Comparison of ENCODE assay signal across 8 mouse cellular contexts in the genomic region with DNA sequence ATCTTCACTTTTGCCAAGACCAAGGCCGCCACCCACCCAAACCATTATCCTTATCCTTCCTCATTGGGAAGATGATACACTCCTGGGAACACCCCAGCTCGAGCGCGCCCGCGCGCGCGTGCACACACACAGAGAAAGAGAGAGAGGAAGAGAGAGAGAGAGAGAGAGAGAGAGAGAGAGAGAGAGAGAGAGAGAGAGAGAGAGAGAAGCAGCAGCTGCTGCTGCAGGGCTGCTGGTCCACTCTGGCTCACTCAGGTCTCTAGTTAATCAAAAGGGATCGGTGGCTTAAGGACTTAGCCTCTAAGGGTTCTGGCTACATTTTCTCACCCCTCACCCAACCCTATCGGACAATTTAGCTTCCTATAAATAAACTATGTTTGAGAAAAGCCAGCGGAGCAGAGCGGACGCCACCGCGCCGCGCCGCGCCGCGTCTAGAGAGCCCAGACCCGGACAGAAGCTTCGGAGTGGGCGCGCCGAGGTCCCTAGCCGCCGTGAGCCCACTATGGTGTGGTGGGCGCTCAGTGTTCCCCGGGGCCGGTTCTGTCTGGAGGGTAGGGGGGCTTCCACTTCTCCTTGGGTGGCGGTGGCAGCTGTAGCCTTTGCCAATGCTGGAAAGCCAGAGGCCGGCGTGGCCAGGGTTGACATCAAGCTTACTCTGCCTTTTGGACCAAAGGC. TPM values are rescaled to one million over a fixed set of nuclear protein-coding genes. Genes with fewer than 3 reads are reported as not detected.
DNase-seq lines count a peak whose midpoint lies in the region; ATAC-seq and TF ChIP-seq lines count a peak whose summit lies in the region.

No protein-coding gene starts in this region.

- no peaks in the 10 kb centered on the region; the same call in 1 of the 2 replicates for H3K27me3 ChIP-seq in kidney, adult 2 months (replicated peaks; ENCODE audit: control insufficient read depth, insufficient read depth, low read length)
- no peaks in the 10 kb centered on the region for H3K27me3 ChIP-seq in forebrain, embryonic 13.5 days
- H3K27me3 ChIP-seq in hindbrain, postnatal 0 days (ENCODE audit: insufficient read depth, low read length), result no peaks in the 10 kb centered on the region

- H3K9ac ChIP-seq in forebrain, embryonic 13.5 days, result peak overlapping the region; percentile 65
- peak overlapping the region; percentile 47 for H3K9ac ChIP-seq in hindbrain, postnatal 0 days (replicated peaks; ENCODE audit: low read length)

- TF ChIP-seq POLR2A in kidney, adult 2 months (IDR thresholded peaks at IDR 0.05; ENCODE audit: low read depth, low read length), result no peak

- H3K9me3 ChIP-seq in forebrain, embryonic 13.5 days (replicated peaks), result no peaks in the 10 kb centered on the region
- no peaks in the 10 kb centered on the region for H3K9me3 ChIP-seq in hindbrain, postnatal 0 days (ENCODE audit: low read length)

- H3K4me3 ChIP-seq in kidney, adult 2 months (ENCODE audit: insufficient read depth, low read depth, low read length), result peak overlapping the region; percentile 30
- H3K4me3 ChIP-seq in forebrain, embryonic 13.5 days, result peak overlapping the region; percentile 56
- peak overlapping the region; percentile 53 for H3K4me3 ChIP-seq in hindbrain, postnatal 0 days (ENCODE audit: low read length)

- TF ChIP-seq CTCF in kidney, adult 2 months (conservative IDR thresholded peaks at IDR 0.05; ENCODE audit: insufficient read depth, insufficient read length, low read depth, low read length), result no peak
- TF ChIP-seq CTCF in hindbrain, postnatal 0 days (IDR thresholded peaks at IDR 0.05; ENCODE audit: low read depth), result no peak

- 1% methylated on average over 27 of the region's 35 CpGs for WGBS in kidney, adult 2 months
- WGBS in forebrain, embryonic 13.5 days, result 20% methylated on average over 34 of the region's 35 CpGs
- 22% methylated on average over 35 of the region's 35 CpGs for WGBS in hindbrain, postnatal 0 days

- H3K4me1 ChIP-seq in kidney, adult 2 months (ENCODE audit: control insufficient read depth, insufficient read depth, low read length), result no peaks in the 10 kb centered on the region
- H3K4me1 ChIP-seq in forebrain, embryonic 13.5 days, result peaks cover 6% of the 10 kb centered on the region; the same call in 1 of the 2 replicates
- no peaks in the 10 kb centered on the region for H3K4me1 ChIP-seq in hindbrain, postnatal 0 days (ENCODE audit: insufficient read depth, low read length)

- ATAC-seq in forebrain, embryonic 13.5 days, result 0 out of 2 replicates have a peak, but pooled peaks have one; percentile 14
- no peak for ATAC-seq in hindbrain, postnatal 0 days
- no peak for ATAC-seq in inflammation-experienced regulatory T-cells, adult 6 months
- no peak for ATAC-seq in activated CD4-positive, CD25-positive, alpha-beta regulatory T cell, adult 4 months

- peak; percentile 0 for DNase-seq in kidney, adult 2 months
- no peak for DNase-seq in kidney, adult 9 months
- peak; percentile 27 for DNase-seq in NIH3T3 (ENCODE audit: low read depth)
- peak; percentile 19 for DNase-seq in hindbrain, postnatal 0 days (ENCODE audit: low spot score)
- peak; percentile 0 for DNase-seq in naive thymus-derived CD4-positive, alpha-beta T cell, adult 2 months (ENCODE audit: low read depth)

- H3K36me3 ChIP-seq in kidney, adult 2 months (ENCODE audit: control insufficient read depth, insufficient read depth, low read length), result no peaks in the 10 kb centered on the region
- no peaks in the 10 kb centered on the region for H3K36me3 ChIP-seq in forebrain, embryonic 13.5 days (ENCODE audit: poor library complexity, severe bottlenecking)
- no peaks in the 10 kb centered on the region for H3K36me3 ChIP-seq in hindbrain, postnatal 0 days (ENCODE audit: insufficient read depth, low read length)

- peak overlapping the region; percentile 70 for H3K4me2 ChIP-seq in forebrain, embryonic 13.5 days
- peak overlapping the region; percentile 70 for H3K4me2 ChIP-seq in hindbrain, postnatal 0 days (ENCODE audit: low read depth, low read length)

- no peak overlapping the region for H3K27ac ChIP-seq in kidney, adult 2 months (ENCODE audit: insufficient read depth, low read depth, low read length)
- H3K27ac ChIP-seq in forebrain, embryonic 13.5 days, result peak overlapping the region; percentile 48; the same call in 1 of the 2 replicates
- H3K27ac ChIP-seq in hindbrain, postnatal 0 days, result peak overlapping the region; percentile 51; the same call in 1 of the 2 replicates

RNA-seq across cellular contexts. Expression of gene Pcdh19, which starts 0.9 kb away (rescaled TPM):
- polyA plus RNA-seq in kidney, adult 2 months (2012; rRNA removed), result 0.44 and 0.48 TPM in 2 replicates
- 16.2 and 19.2 TPM in 2 replicates for polyA plus RNA-seq in forebrain, embryonic 13.5 days (2015; fragmentation: Nextera tagmentation; extraction: Ambion mirVana)
- 41.4 and 47.9 TPM in 2 replicates for total RNA-seq in hindbrain, postnatal 0 days (2014; rRNA removed)
- polyA plus RNA-seq in hindbrain, postnatal 0 days (2015; fragmentation: Nextera tagmentation; extraction: Ambion mirVana), result 19.7 and 20.9 TPM in 2 replicates
- polyA plus RNA-seq in inflammation-experienced regulatory T-cells, adult 6 months (2017; shearing (Covaris generic)), result not detected
- not detected for polyA plus RNA-seq in activated CD4-positive, CD25-positive, alpha-beta regulatory T cell, adult 4 months (2017; shearing (Covaris generic))

Comparison
In these comparisons a context has a peak if more than half of its experiments do, and no peak if none do; other contexts are left out.
1. RNA of gene Pcdh19, which starts 0.9 kb away (polyA plus RNA-seq): 19.7 to 20.9 TPM in hindbrain, postnatal 0 days and 16.2 to 19.2 TPM in forebrain, embryonic 13.5 days; 0.44 to 0.48 TPM in kidney, adult 2 months, not detected in activated CD4-positive, CD25-positive, alpha-beta regulatory T cell, adult 4 months and not detected in inflammation-experienced regulatory T-cells, adult 6 months; every median in the first group is over 10 times any median in the second.
2. Peak in every context shown above with its lines, with median percentiles within 50 percentile points of each other: H3K4me3 ChIP-seq.